Mouse (Mus musculus): Measurements from ENCODE around the gene Prkg2. TPM values are rescaled to one million over a fixed set of nuclear protein-coding genes. Genes with fewer than 3 reads are reported as not detected.
A peak's percentile ranks its signal among the peaks of the same experiment; 100 is the strongest.

Prkg2 gene
- polyA plus RNA-seq, 1 experiment from 2014 or later = 1.8 TPM

- WGBS = 73% methylated on average over 6 of the region's 6 CpGs
- no peaks in the 10 kb centered on the region for H3K27me3 ChIP-seq
- H3K4me1 ChIP-seq = peaks cover 15% of the 10 kb centered on the region
- no peak overlapping the region for H3K4me2 ChIP-seq
- no peak for ATAC-seq (replicated peaks; ENCODE audit: low FRiP score)
- no peaks in the 10 kb centered on the region for H3K36me3 ChIP-seq
- no peak overlapping the region for H3K27ac ChIP-seq
- H3K9me3 ChIP-seq (replicated peaks) = no peaks in the 10 kb centered on the region
- no peak overlapping the region for H3K9ac ChIP-seq
- H3K4me3 ChIP-seq (replicated peaks) = no peak overlapping the region
These were observed 97.4 kb downstream of the Prkg2 start for GRCm38 (mm10) chr5:98939631-98940208.

- no peak overlapping the region for H3K27ac ChIP-seq
- H3K4me3 ChIP-seq (replicated peaks) = no peak overlapping the region
- peaks cover 15% of the 10 kb centered on the region for H3K4me1 ChIP-seq
- no peaks in the 10 kb centered on the region for H3K27me3 ChIP-seq
- no peaks in the 10 kb centered on the region for H3K36me3 ChIP-seq
- WGBS = 88% methylated on average over 9 of the region's 9 CpGs
- no peak overlapping the region for H3K9ac ChIP-seq
- no peak overlapping the region for H3K4me2 ChIP-seq
- H3K9me3 ChIP-seq (replicated peaks) = no peaks in the 10 kb centered on the region
- ATAC-seq (replicated peaks; ENCODE audit: low FRiP score) = no peak
These were observed 98.0 kb downstream of the Prkg2 start for GRCm38 (mm10) chr5:98939116-98939515.

- Histone ChIP-seq H3K9me3 (replicated peaks) (no peaks in the 10 kb centered on the region), H3K36me3 (no peaks in the 10 kb centered on the region), H3K27me3 (no peaks in the 10 kb centered on the region), H3K27ac (no peak overlapping the region), H3K4me1 (peaks cover 15% of the 10 kb centered on the region), H3K4me3 (replicated peaks) (no peak overlapping the region), H3K9ac (no peak overlapping the region), H3K4me2 (no peak overlapping the region)
- WGBS = 27% methylated on average over 4 of the region's 4 CpGs
- peak; percentile 77 for ATAC-seq (replicated peaks; ENCODE audit: low FRiP score)
These were observed 99.3 kb downstream of the Prkg2 start for GRCm38 (mm10) chr5:98937879-98938278.

GRCm38 (mm10) chr5:98936650-98937049 lies 100.5 kb downstream of the Prkg2 start:
- H3K27ac ChIP-seq = no peak overlapping the region
- ATAC-seq (replicated peaks; ENCODE audit: low FRiP score) = 0 out of 2 replicates have a peak, but pooled peaks have one; percentile 45
- 23% methylated on average over 2 of the region's 2 CpGs for WGBS

GRCm38 (mm10) chr5:98935930-98936329 lies 101.2 kb downstream of the Prkg2 start:
- Histone ChIP-seq H3K36me3 (no peaks in the 10 kb centered on the region), H3K27ac (no peak overlapping the region), H3K9ac (no peak overlapping the region), H3K27me3 (no peaks in the 10 kb centered on the region), H3K4me2 (peak overlapping the region; percentile 12; the same call in 1 of the 2 replicates), H3K4me3 (replicated peaks) (no peak overlapping the region), H3K4me1 (peaks cover 14% of the 10 kb centered on the region), H3K9me3 (replicated peaks) (no peaks in the 10 kb centered on the region)
- WGBS = 45% methylated on average over 8 of the region's 8 CpGs
- no peak for ATAC-seq (replicated peaks; ENCODE audit: low FRiP score)

More at GRCm38 (mm10) chr5:98936650-98937049, 100.5 kb downstream of the Prkg2 start:
- H3K27me3 ChIP-seq = no peaks in the 10 kb centered on the region
- no peak overlapping the region for H3K9ac ChIP-seq
- no peak overlapping the region for H3K4me3 ChIP-seq (replicated peaks)
- no peaks in the 10 kb centered on the region for H3K36me3 ChIP-seq
- H3K9me3 ChIP-seq (replicated peaks) = no peaks in the 10 kb centered on the region
- peaks cover 15% of the 10 kb centered on the region for H3K4me1 ChIP-seq
- H3K4me2 ChIP-seq = no peak overlapping the region

GRCm38 (mm10) chr5:98922921-98923320 lies 114.2 kb downstream of the Prkg2 start:
- no peaks in the 10 kb centered on the region for H3K4me1 ChIP-seq
- no peaks in the 10 kb centered on the region for H3K36me3 ChIP-seq
- no peaks in the 10 kb centered on the region for H3K9me3 ChIP-seq (replicated peaks)
- no peak overlapping the region for H3K27ac ChIP-seq
- H3K27me3 ChIP-seq = no peaks in the 10 kb centered on the region
- H3K4me2 ChIP-seq = no peak overlapping the region
- no peak for ATAC-seq (replicated peaks; ENCODE audit: low FRiP score)
- no peak overlapping the region for H3K9ac ChIP-seq
- 83% methylated on average over 3 of the region's 3 CpGs for WGBS
- H3K4me3 ChIP-seq (replicated peaks) = no peak overlapping the region

GRCm38 (mm10) chr5:98921608-98922007 lies 115.5 kb downstream of the Prkg2 start:
- H3K36me3 ChIP-seq = no peaks in the 10 kb centered on the region
- no peaks in the 10 kb centered on the region for H3K4me1 ChIP-seq
- H3K4me3 ChIP-seq (replicated peaks) = no peak overlapping the region
- H3K27me3 ChIP-seq = no peaks in the 10 kb centered on the region
- no peak for ATAC-seq (replicated peaks; ENCODE audit: low FRiP score)
- H3K4me2 ChIP-seq = no peak overlapping the region
- H3K9ac ChIP-seq = no peak overlapping the region
- no peaks in the 10 kb centered on the region for H3K9me3 ChIP-seq (replicated peaks)
- 81% methylated on average over 1 of the region's 1 CpGs for WGBS
- no peak overlapping the region for H3K27ac ChIP-seq

- Histone ChIP-seq H3K9me3 (replicated peaks) (no peaks in the 10 kb centered on the region), H3K4me2 (no peak overlapping the region), H3K27me3 (no peaks in the 10 kb centered on the region), H3K9ac (no peak overlapping the region), H3K27ac (no peak overlapping the region), H3K4me3 (replicated peaks) (no peak overlapping the region), H3K4me1 (no peaks in the 10 kb centered on the region), H3K36me3 (no peaks in the 10 kb centered on the region)
- 94% methylated on average over 5 of the region's 5 CpGs for WGBS
- ATAC-seq (replicated peaks; ENCODE audit: low FRiP score) = no peak
These were observed 118.4 kb downstream of the Prkg2 start for GRCm38 (mm10) chr5:98918716-98919115.

GRCm38 (mm10) chr5:98902339-98902738 lies 134.8 kb downstream of the Prkg2 start:
- H3K9me3 ChIP-seq (replicated peaks) = no peaks in the 10 kb centered on the region
- WGBS = 59% methylated on average over 4 of the region's 4 CpGs
- H3K27ac ChIP-seq = no peak overlapping the region
- H3K4me2 ChIP-seq = no peak overlapping the region
- H3K4me3 ChIP-seq (replicated peaks) = no peak overlapping the region
- H3K4me1 ChIP-seq = no peaks in the 10 kb centered on the region
- no peaks in the 10 kb centered on the region for H3K36me3 ChIP-seq
- ATAC-seq (replicated peaks; ENCODE audit: low FRiP score) = no peak
- H3K9ac ChIP-seq = no peak overlapping the region
- H3K27me3 ChIP-seq = no peaks in the 10 kb centered on the region

GRCm38 (mm10) chr5:98900926-98901325 lies 136.2 kb downstream of the Prkg2 start:
- H3K4me3 ChIP-seq (replicated peaks) = no peak overlapping the region
- no peak overlapping the region for H3K4me2 ChIP-seq
- H3K27ac ChIP-seq = no peak overlapping the region
- no peaks in the 10 kb centered on the region for H3K36me3 ChIP-seq
- ATAC-seq (replicated peaks; ENCODE audit: low FRiP score) = no peak
- H3K4me1 ChIP-seq = no peaks in the 10 kb centered on the region
- 83% methylated on average over 5 of the region's 5 CpGs for WGBS
- H3K9ac ChIP-seq = no peak overlapping the region
- no peaks in the 10 kb centered on the region for H3K27me3 ChIP-seq
- H3K9me3 ChIP-seq (replicated peaks) = no peaks in the 10 kb centered on the region

GRCm38 (mm10) chr5:98897946-98898345 lies 139.2 kb downstream of the Prkg2 start:
- Histone ChIP-seq H3K4me3 (replicated peaks) (no peak overlapping the region), H3K4me2 (no peak overlapping the region), H3K9me3 (replicated peaks) (no peaks in the 10 kb centered on the region), H3K27me3 (no peaks in the 10 kb centered on the region), H3K4me1 (no peaks in the 10 kb centered on the region), H3K27ac (no peak overlapping the region), H3K9ac (no peak overlapping the region), H3K36me3 (no peaks in the 10 kb centered on the region)
- no peak for ATAC-seq (replicated peaks; ENCODE audit: low FRiP score)

- Histone ChIP-seq H3K9ac (no peak overlapping the region), H3K4me3 (replicated peaks) (no peak overlapping the region), H3K9me3 (replicated peaks) (no peaks in the 10 kb centered on the region), H3K4me2 (no peak overlapping the region), H3K36me3 (no peaks in the 10 kb centered on the region), H3K4me1 (no peaks in the 10 kb centered on the region), H3K27ac (no peak overlapping the region), H3K27me3 (no peaks in the 10 kb centered on the region)
- ATAC-seq (replicated peaks; ENCODE audit: low FRiP score) = no peak
- 51% methylated on average over 3 of the region's 3 CpGs for WGBS
These were observed 142.9 kb downstream of the Prkg2 start for GRCm38 (mm10) chr5:98894281-98894680.

- 85% methylated on average over 2 of the region's 2 CpGs for WGBS
- H3K27me3 ChIP-seq = no peaks in the 10 kb centered on the region
- no peaks in the 10 kb centered on the region for H3K9me3 ChIP-seq (replicated peaks)
- no peaks in the 10 kb centered on the region for H3K36me3 ChIP-seq
- ATAC-seq (replicated peaks; ENCODE audit: low FRiP score) = no peak
- no peak overlapping the region for H3K9ac ChIP-seq
- no peaks in the 10 kb centered on the region for H3K4me1 ChIP-seq
- H3K27ac ChIP-seq = no peak overlapping the region
- H3K4me3 ChIP-seq (replicated peaks) = no peak overlapping the region
- H3K4me2 ChIP-seq = no peak overlapping the region
These were observed 146.6 kb downstream of the Prkg2 start for GRCm38 (mm10) chr5:98890544-98891050.
